8 mouse cellular contexts compared by ENCODE assay signal in genomic region chr19:43832425-43833069, GRCm38 (mm10). TPM values are rescaled to one million over a fixed set of nuclear protein-coding genes. Genes with fewer than 3 reads are reported as not detected.
DNase-seq lines count a peak whose midpoint lies in the region; ATAC-seq and TF ChIP-seq lines count a peak whose summit lies in the region.

No protein-coding gene starts in this region.

- 29% methylated on average over 21 of the region's 21 CpGs for WGBS in heart, embryonic 11.5 days (ENCODE audit: insufficient replicate concordance)
- 30% methylated on average over 21 of the region's 21 CpGs for WGBS in lung, adult 2 months
- WGBS in olfactory bulb, adult 2 months, result 19% methylated on average over 21 of the region's 21 CpGs

- 0 out of 2 replicates have a peak overlapping the region, but pooled peaks have one; percentile 3 for H3K4me2 ChIP-seq in heart, embryonic 11.5 days

- H3K4me1 ChIP-seq in heart, embryonic 11.5 days (ENCODE audit: control insufficient read depth, insufficient read depth, low read length), result no peaks in the 10 kb centered on the region
- no peaks in the 10 kb centered on the region for H3K4me1 ChIP-seq in lung, adult 2 months (ENCODE audit: control insufficient read depth, insufficient read depth, low read length)
- H3K4me1 ChIP-seq in olfactory bulb, adult 2 months (ENCODE audit: control insufficient read depth, insufficient read depth, low read length), result no peaks in the 10 kb centered on the region

- H3K4me3 ChIP-seq in heart, embryonic 11.5 days (ENCODE audit: low read depth, low read length), result no peak overlapping the region
- H3K4me3 ChIP-seq in lung, adult 2 months (replicated peaks; ENCODE audit: extremely low read depth, low read depth, low read length), result no peak overlapping the region
- no peak overlapping the region for H3K4me3 ChIP-seq in olfactory bulb, adult 2 months (ENCODE audit: insufficient read depth, low read depth, low read length)

- peak; percentile 94 for TF ChIP-seq CTCF in lung, adult 2 months (IDR thresholded peaks at IDR 0.05; ENCODE audit: insufficient read depth, low read length)
- 0 out of 2 replicates have a peak, but pooled peaks have one; percentile 18 for TF ChIP-seq CTCF in olfactory bulb, adult 2 months (IDR thresholded peaks at IDR 0.05; ENCODE audit: insufficient read depth, low read depth, low read length)

- no peak for TF ChIP-seq POLR2A in lung, adult 2 months (IDR thresholded peaks at IDR 0.05; ENCODE audit: borderline replicate concordance, extremely low read depth, low read depth, low read length)
- no peak for TF ChIP-seq POLR2A in olfactory bulb, adult 2 months (IDR thresholded peaks at IDR 0.05; ENCODE audit: insufficient read depth, low read depth, low read length)

- H3K9me3 ChIP-seq in heart, embryonic 11.5 days (replicated peaks; ENCODE audit: control insufficient read depth, low read length), result no peaks in the 10 kb centered on the region

- no peak for ATAC-seq in heart, embryonic 11.5 days (replicated peaks; ENCODE audit: insufficient number of reproducible peaks, low FRiP score, low TSS enrichment)

- H3K27ac ChIP-seq in heart, embryonic 11.5 days (ENCODE audit: low read depth, low read length), result no peak overlapping the region
- no peak overlapping the region for H3K27ac ChIP-seq in olfactory bulb, adult 2 months (ENCODE audit: insufficient read depth, low read depth, low read length)

- H3K36me3 ChIP-seq in heart, embryonic 11.5 days (ENCODE audit: control insufficient read depth, insufficient read depth, low read length), result no peaks in the 10 kb centered on the region

- peak; percentile 45 to 55 for DNase-seq in CD8-positive naive resting alpha-beta T cell, adult 2 months (ENCODE audit: low read depth in 2 of 2, low spot score in 2 of 2)
- peak; percentile 84 for DNase-seq in adrenal gland, postnatal 10 days
- peak; percentile 61 for DNase-seq in embryo, embryonic 11.5 days (ENCODE audit: low read depth, low spot score)
- DNase-seq in layer of hippocampus, adult 11-12 months (ENCODE audit: low spot score), result peak; percentile 77
- DNase-seq in lung, adult 2 months, result peak; percentile 62
- peak; percentile 66 for DNase-seq in thymus, postnatal 14 days

- H3K27me3 ChIP-seq in heart, embryonic 11.5 days (ENCODE audit: control insufficient read depth, insufficient read depth, low read length), result 0 out of 2 replicates have a peak, but pooled peaks cover 3% of the 10 kb centered on the region

- no peak overlapping the region for H3K9ac ChIP-seq in heart, embryonic 11.5 days (ENCODE audit: low read depth, low read length)

RNA-seq across cellular contexts. Expression of gene Abcc2, which starts 50.6 kb away (rescaled TPM):
- 10 to 100 TPM; 10.9 to 25.0 TPM for total RNA-seq in adrenal gland, postnatal 10 days (2021)
- polyA plus RNA-seq in heart, embryonic 11.5 days (2014; fragmentation: Nextera tagmentation; extraction: Ambion mirVana), result 0.03 and 0.04 TPM in 2 replicates
- 0.01 and 0.13 TPM in 2 replicates for polyA plus RNA-seq in lung, adult 2 months (2012; rRNA removed)
- not detected in 2 replicates for polyA plus RNA-seq in olfactory bulb, adult 2 months (2012; ENCODE audit: insufficient read depth, insufficient read length, low replicate concordance, missing spikeins)
